Mouse (Mus musculus): ENCODE data around the gene Cux1.

GRCm38 (mm10) chr5:136210549-136210948 lies 356.7 kb downstream of the Cux1 start:
- TF ChIP-seq CTCF (IDR thresholded peaks at IDR 0.05; ENCODE audit: extremely low read depth, insufficient read depth, insufficient read length, insufficient replicate concordance), result no peak
- TF ChIP-seq POLR2A (IDR thresholded peaks at IDR 0.05; ENCODE audit: low read depth, low read length), result no peak
